Mouse (Mus musculus) ES-Bruce4 (cell line): ENCODE measurements around the gene Adam8.
A peak's percentile ranks its signal among the peaks of the same experiment; 100 is the strongest.

Source experiments
- CTCF ChIP-seq: IDR thresholded peaks from one replicate; pipeline ENCODE4 v1.8.1; 2011; ENCODE audit warnings: low read depth, low read length
- POLR2A ChIP-seq: IDR thresholded peaks from one replicate; pipeline ENCODE4 v1.8.1; 2011; ENCODE audit warnings: low read length; ENCODE audit not compliant: insufficient read depth

- no peak for TF ChIP-seq POLR2A
- TF ChIP-seq CTCF = peak; percentile 0
Measured at GRCm38 (mm10) chr7:139975471-139975870, 16.9 kb downstream of the Adam8 start.
